Mouse (Mus musculus): ENCODE results near the gene Cda. TPM values are rescaled to one million over a fixed set of nuclear protein-coding genes. Genes with fewer than 3 reads are reported as not detected.
A peak's percentile ranks its signal among the peaks of the same experiment; 100 is the strongest.

Cda gene
- 1.0 and 1.2 TPM in 2 replicates for polyA plus RNA-seq (2011; ENCODE audit: insufficient read length, low read depth, missing spikeins)

GRCm38 (mm10) chr4:138367641-138368497 lies at the start of gene Cda:
Gene Cda (minus strand): TSS chr4:138367992.
- H3K27ac ChIP-seq (ENCODE audit: insufficient read depth, low read length), result no peak within 1 kb of the TSS
- H3K4me1 ChIP-seq (ENCODE audit: control insufficient read depth, insufficient read depth, low read length), result peaks cover 4% of the 10 kb centered on the region; the same call in 1 of the 2 replicates
- H3K4me3 ChIP-seq (ENCODE audit: insufficient read depth, low read length), result 0 out of 2 replicates have a peak within 1 kb of the TSS, but pooled peaks have one; percentile 18
- TF ChIP-seq CTCF (IDR thresholded peaks at IDR 0.05; ENCODE audit: borderline replicate concordance, insufficient read depth, low read length) (no peak), POLR2A (IDR thresholded peaks at IDR 0.05; ENCODE audit: low read depth, low read length) (0 out of 2 replicates have a peak, but pooled peaks have one; percentile 21)

DNA sequence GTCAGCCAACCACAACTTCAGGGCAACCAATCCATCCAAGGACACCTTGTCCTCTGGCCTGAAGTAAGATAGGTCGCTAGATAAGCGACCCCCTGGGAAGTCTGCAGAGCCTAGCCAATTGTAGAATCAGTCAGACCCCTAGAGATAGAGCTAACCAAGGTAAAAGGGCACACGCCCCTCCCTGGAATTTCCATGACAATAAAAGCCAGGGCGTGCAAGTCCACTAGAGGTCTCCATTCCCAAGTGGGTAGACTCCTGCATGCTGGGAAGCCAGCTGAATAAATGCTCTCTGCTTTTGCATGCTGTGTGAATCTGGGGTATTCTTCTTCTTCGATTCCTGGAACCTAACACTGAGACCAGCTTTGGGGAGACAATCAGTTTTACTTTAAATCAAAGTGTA lies 48.6 kb upstream of the Cda start:
- no peak overlapping the region for H3K27ac ChIP-seq (ENCODE audit: insufficient read depth, low read length)
- H3K4me1 ChIP-seq (ENCODE audit: control insufficient read depth, insufficient read depth, low read length), result no peaks in the 10 kb centered on the region
- no peak overlapping the region for H3K4me3 ChIP-seq (ENCODE audit: insufficient read depth, low read length)
- TF ChIP-seq CTCF (IDR thresholded peaks at IDR 0.05; ENCODE audit: borderline replicate concordance, insufficient read depth, low read length) (no peak), POLR2A (IDR thresholded peaks at IDR 0.05; ENCODE audit: low read depth, low read length) (no peak)

DNA sequence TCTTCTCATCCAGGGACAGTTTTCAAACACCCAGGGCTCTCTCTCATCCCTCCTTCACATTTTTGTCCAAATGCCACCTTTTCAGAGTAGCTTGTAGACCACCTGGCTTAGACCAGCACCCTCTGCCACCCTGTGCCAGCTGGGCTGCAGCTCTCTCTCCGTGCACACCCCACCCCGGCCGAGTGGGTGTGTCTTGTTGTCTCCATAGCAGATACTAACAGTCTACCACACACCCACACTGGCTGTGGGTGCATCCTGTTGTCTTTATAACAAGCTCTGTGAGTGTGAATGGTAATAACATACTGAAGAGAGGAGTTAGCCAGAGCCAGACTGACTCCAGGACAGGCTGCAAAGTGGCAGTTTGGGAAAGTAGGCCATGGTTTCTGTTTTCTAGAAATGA lies 48.2 kb upstream of the Cda start:
- Histone ChIP-seq H3K4me3 (ENCODE audit: insufficient read depth, low read length) (no peak overlapping the region), H3K4me1 (ENCODE audit: control insufficient read depth, insufficient read depth, low read length) (no peaks in the 10 kb centered on the region), H3K27ac (ENCODE audit: insufficient read depth, low read length) (no peak overlapping the region)
- no peak for TF ChIP-seq POLR2A (IDR thresholded peaks at IDR 0.05; ENCODE audit: low read depth, low read length)
- TF ChIP-seq CTCF (IDR thresholded peaks at IDR 0.05; ENCODE audit: borderline replicate concordance, insufficient read depth, low read length), result no peak

DNA sequence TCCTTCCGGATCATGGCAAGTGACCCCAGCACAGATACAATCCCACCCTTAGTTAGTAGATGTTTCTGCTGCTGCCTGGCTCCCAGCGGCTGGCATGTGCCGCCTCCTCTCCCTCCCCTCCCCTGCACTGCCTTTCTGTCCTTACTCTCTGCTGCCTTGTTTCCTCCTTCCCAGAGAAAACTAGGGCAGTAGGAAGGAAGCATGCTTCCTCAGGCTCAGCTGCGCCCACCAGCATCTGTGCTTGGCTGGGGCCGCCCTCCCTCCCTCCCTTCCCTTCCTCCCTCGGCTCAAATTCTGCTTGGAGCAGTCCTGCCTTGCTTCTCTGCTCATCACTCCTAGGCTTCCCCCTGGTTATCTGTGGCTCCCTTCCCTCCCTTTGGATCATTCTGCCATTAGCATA lies 46.9 kb upstream of the Cda start:
- Histone ChIP-seq H3K4me1 (ENCODE audit: control insufficient read depth, insufficient read depth, low read length) (no peaks in the 10 kb centered on the region), H3K27ac (ENCODE audit: insufficient read depth, low read length) (no peak overlapping the region), H3K4me3 (ENCODE audit: insufficient read depth, low read length) (no peak overlapping the region)
- no peak for TF ChIP-seq CTCF (IDR thresholded peaks at IDR 0.05; ENCODE audit: borderline replicate concordance, insufficient read depth, low read length)
- TF ChIP-seq POLR2A (IDR thresholded peaks at IDR 0.05; ENCODE audit: low read depth, low read length), result no peak

- no peak for TF ChIP-seq POLR2A (IDR thresholded peaks at IDR 0.05; ENCODE audit: low read depth, low read length)
- TF ChIP-seq CTCF (IDR thresholded peaks at IDR 0.05; ENCODE audit: borderline replicate concordance, insufficient read depth, low read length), result no peak
- Histone ChIP-seq H3K4me1 (ENCODE audit: control insufficient read depth, insufficient read depth, low read length) (no peaks in the 10 kb centered on the region), H3K27ac (ENCODE audit: insufficient read depth, low read length) (no peak overlapping the region), H3K4me3 (ENCODE audit: insufficient read depth, low read length) (no peak overlapping the region)
Measured at GRCm38 (mm10) chr4:138411504-138412121, 43.8 kb upstream of the Cda start.

DNA sequence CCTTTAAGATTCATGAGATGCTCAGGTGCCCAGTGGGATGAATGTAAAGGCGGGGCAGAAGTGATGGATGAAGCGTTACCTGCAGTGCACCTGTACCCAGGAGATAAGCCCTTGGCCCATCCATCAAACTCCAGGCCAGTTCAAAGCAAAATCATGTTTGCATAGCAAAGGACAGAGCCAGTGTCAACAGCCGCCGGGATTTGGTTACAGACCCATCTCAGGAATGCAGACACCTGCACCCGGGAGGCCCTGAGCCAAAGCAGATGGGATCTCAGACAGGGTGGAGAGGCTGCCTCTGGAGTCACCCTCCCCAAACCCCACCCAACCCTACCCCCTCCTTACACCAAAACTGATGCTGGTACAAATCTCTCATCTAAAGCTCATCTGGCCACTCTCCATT lies 43.2 kb upstream of the Cda start:
- no peak overlapping the region for H3K27ac ChIP-seq (ENCODE audit: insufficient read depth, low read length)
- no peak for TF ChIP-seq POLR2A (IDR thresholded peaks at IDR 0.05; ENCODE audit: low read depth, low read length)
- no peak overlapping the region for H3K4me3 ChIP-seq (ENCODE audit: insufficient read depth, low read length)
- H3K4me1 ChIP-seq (ENCODE audit: control insufficient read depth, insufficient read depth, low read length), result no peaks in the 10 kb centered on the region

- TF ChIP-seq POLR2A (IDR thresholded peaks at IDR 0.05; ENCODE audit: low read depth, low read length) (no peak), CTCF (IDR thresholded peaks at IDR 0.05; ENCODE audit: borderline replicate concordance, insufficient read depth, low read length) (no peak)
- no peak overlapping the region for H3K27ac ChIP-seq (ENCODE audit: insufficient read depth, low read length)
Measured at GRCm38 (mm10) chr4:138407479-138408194, 39.8 kb upstream of the Cda start.

DNA sequence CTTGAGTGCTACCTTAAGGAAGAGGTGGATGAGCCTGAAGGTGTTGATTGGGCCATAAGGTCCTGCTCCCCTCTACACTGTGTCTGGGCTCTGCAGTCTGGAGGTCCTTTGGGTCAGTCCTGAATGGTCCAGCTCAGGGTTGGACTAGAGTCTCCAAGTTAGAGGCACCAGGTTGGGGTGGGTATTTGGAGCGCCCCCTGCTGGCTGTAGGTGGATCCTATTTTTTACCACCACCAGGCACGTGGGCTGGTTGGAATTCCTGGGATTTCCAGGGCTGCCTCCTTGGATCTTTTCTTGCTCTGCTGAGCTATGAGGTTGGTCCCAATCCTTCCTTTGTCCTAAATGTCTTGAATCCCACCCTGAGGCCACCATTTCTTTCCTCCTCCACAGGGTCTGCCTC lies 37.0 kb upstream of the Cda start:
- H3K4me1 ChIP-seq (ENCODE audit: control insufficient read depth, insufficient read depth, low read length), result no peaks in the 10 kb centered on the region
- H3K4me3 ChIP-seq (ENCODE audit: insufficient read depth, low read length), result no peak overlapping the region
- no peak overlapping the region for H3K27ac ChIP-seq (ENCODE audit: insufficient read depth, low read length)
- TF ChIP-seq POLR2A (IDR thresholded peaks at IDR 0.05; ENCODE audit: low read depth, low read length) (no peak), CTCF (IDR thresholded peaks at IDR 0.05; ENCODE audit: borderline replicate concordance, insufficient read depth, low read length) (no peak)

More at GRCm38 (mm10) chr4:138407479-138408194, 39.8 kb upstream of the Cda start:
- H3K4me3 ChIP-seq (ENCODE audit: insufficient read depth, low read length), result no peak overlapping the region
- H3K4me1 ChIP-seq (ENCODE audit: control insufficient read depth, insufficient read depth, low read length), result no peaks in the 10 kb centered on the region

DNA sequence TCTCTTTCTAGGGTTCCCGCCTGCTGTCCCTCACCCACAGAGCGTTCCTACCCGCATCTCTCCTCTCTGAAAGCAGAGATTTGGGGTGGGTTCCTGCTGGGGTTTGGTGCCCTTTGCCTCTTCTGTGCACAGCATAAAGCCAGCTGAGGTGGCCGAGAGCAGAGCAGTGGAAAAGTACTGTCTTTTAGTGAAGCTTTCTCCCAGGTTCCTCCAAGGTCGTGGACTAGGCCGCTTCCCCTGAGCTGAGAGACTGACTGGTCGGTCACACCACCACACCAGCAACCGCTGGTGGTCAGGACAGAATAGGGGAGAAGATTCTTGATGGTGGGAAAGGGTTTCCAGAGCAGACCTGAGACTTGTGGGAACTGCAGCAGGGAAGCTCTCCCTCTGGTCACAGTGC lies 28.9 kb upstream of the Cda start:
- no peak overlapping the region for H3K27ac ChIP-seq (ENCODE audit: insufficient read depth, low read length)
- no peaks in the 10 kb centered on the region for H3K4me1 ChIP-seq (ENCODE audit: control insufficient read depth, insufficient read depth, low read length)
- no peak for TF ChIP-seq POLR2A (IDR thresholded peaks at IDR 0.05; ENCODE audit: low read depth, low read length)
- TF ChIP-seq CTCF (IDR thresholded peaks at IDR 0.05; ENCODE audit: borderline replicate concordance, insufficient read depth, low read length), result no peak
- H3K4me3 ChIP-seq (ENCODE audit: insufficient read depth, low read length), result no peak overlapping the region
